Mouse (Mus musculus) gastrocnemius, adult 18-20 months (tissue): ENCODE measurements at regions not wholly inside any gene's neighbourhood (a gene's known extent, or its start where the extent isn't known, plus 50 kb on each side); places are given as distances from the start of the nearest gene placed in this dataset.

Experiments
- DNase-seq: peaks from one replicate; pipeline ENCODE4 v3.0.0; 2021; ENCODE audit warnings: low spot score

GRCm38 (mm10) chrX:98051521-98052170, 96.9 kb upstream of the Ar start:
- peak; percentile 0 for DNase-seq

GRCm38 (mm10) chrX:98052811-98053210, 95.8 kb upstream of the Ar start:
- no peak for DNase-seq
